Mouse (Mus musculus): ENCODE data around the gene Bbs1.

GRCm38 (mm10) chr19:4850281-4850680 lies 56.1 kb downstream of the Bbs1 start:
- TF ChIP-seq POLR2A (IDR thresholded peaks at IDR 0.05; ENCODE audit: extremely low read depth, insufficient read depth, low read length) (no peak), CTCF (IDR thresholded peaks at IDR 0.05; ENCODE audit: extremely low read depth, insufficient read depth, low read length) (no peak)

All from cortical plate, adult 2 months (tissue).